Mouse (Mus musculus) urinary bladder, postnatal 4 days (tissue): ENCODE measurements around the gene Slc22a15.

Experiments
- DNase-seq, 2 experiments: peaks; one replicate each; pipeline ENCODE4 v3.0.0; 2021 to 2022; ENCODE audit warnings: low spot score in 2 of 2

Slc22a15 gene

DNA sequence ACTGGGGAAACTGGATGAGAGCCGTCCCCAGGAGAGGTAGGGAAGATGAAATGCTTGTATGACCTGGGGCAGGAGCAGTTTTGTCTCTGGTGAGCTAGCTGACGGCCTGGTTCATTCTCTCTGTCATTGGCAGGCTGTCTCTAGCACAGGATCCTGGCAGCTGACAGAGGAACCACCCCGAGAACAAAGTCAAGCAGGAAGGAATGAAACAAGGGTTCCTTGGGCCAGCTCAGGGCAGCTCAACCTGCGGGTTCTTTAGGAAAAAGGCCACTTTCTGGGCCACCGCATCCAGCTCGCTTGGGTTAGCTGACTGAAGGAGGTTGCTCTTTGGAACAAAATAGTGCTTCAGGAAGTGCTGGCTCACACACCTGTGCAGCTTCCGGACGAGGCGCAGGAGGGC, 109.5 kb downstream of the Slc22a15 start:
- DNase-seq = no peak

DNA sequence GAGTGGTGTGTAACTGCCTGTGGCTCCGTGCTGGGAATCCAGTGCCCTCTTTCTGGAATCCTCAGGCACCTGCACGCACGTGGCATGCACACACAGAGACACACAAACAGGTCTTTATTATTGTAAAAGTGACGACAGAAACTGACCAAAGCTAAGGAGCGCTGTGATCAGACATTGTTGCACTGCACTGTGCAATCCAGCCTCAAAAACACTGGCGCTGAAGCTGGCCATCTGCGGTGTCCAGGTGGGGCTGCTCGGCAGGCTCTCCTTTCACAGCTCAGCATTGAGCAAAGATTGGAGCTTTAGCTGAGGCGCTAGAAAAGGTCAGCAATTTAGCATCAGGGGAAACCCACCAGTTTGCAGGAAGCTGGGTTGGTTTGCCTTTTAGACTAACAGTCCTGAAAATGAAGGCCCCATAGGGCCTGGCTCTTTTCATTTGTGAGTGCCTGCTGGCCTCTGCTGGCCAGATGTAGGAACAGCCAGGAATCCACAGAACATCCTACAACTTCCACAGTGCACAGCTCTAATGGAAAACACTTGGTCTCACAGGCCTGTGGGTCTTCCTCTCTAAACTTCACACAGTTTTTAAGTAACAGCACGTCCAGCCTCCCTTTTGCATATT, 111.8 kb downstream of the Slc22a15 start:
- peak in 1 of 2 experiments; percentile 50 for DNase-seq

DNA sequence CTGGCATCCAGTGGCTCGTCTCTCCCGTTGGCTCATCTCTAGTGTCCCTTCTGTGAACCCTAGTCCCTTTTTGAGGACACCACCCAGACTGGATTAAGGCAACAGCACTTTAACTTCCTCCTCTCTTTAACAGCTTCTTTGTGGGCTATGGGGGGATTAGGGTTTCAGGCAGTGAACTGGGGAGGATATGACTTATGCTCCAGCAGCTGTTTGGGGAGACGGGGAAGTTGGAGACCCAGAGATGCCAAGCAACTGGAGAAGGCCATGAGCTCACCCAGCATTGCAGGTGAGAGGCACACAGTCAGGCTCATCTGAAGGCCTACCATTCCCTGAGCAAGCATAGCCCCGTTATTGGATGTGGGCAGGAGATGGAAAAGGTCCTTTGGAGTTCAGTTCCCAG, 112.3 kb downstream of the Slc22a15 start:
- no peak for DNase-seq

DNA sequence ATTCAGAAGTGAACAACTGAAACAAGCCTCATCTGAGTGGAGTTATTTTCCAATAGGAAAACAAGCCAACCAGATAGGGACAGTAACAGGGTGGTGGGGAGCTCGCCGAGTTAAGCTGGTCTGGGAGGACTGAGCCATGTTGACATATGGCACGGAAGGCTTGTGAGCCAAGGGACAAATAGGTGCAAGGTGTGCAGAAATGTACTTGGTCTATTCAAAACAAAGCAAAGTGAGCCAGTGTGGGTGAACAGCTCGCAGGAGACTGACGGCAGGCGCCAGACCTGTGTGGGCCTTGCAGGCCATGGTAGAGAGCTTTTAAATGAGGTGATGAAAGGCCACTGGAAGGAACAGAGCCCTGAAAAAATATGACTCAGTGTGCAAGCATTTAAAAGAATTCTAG, 116.6 kb downstream of the Slc22a15 start:
- DNase-seq = no peak

DNA sequence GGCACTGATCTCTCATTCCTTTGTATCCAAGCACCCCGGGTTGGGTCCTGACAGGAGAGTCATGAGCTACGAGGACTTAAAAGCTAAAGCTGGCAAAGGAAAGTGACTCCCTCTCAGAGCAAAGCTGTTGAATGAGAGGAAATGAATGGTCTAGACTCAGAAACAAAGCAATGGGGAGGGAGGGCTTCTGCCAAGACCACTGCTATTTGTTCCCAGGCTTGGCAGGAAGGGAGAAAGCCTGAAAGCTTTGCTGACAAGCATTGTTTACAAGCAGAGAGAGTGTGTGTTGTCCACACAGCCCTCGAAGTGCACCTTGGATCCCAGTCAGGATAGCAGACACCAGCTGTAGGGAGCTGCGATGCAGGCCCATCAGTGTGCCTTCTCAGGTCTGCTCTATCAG, 117.3 kb downstream of the Slc22a15 start:
- no peak for DNase-seq

DNA sequence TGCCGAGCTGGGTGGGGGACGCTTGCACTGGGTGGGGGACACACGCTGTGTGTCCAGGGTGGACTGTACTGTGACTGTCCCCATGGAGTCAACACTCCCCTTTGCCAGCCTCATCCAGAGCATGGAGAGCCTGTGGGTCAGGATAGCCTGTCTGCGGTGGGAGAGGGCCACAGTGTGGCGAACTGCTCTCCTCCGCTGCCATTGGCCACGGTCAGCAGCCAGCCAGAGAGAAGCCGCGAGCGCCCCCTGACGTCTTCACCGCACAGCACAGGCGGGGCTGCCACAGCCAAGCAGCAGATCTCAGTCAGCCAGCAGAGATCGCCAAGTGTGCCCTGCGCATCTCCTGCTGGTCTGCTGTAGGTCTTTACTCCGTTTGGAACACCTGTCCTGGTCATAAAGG, 118.1 kb downstream of the Slc22a15 start:
- peak; percentile 82 to 87 for DNase-seq
